Mouse (Mus musculus) neural tube, embryonic 13.5 days (tissue): ENCODE measurements at regions not wholly inside any gene's neighbourhood (a gene's known extent, or its start where the extent isn't known, plus 50 kb on each side); places are given as distances from the start of the nearest gene placed in this dataset.
"Not testable (repeated sequence)": the region's sequence is repeated elsewhere in the genome, so short reads cannot be mapped to it uniquely, and the experiment has no call there.

Experiments
- ATAC-seq: fragments of 200-750 bp; cut with Nextera tagmentation; 2 replicates; pipeline ENCODE4 v1.8.0; 2017; ENCODE audit warnings: low read depth, mild to moderate bottlenecking, moderate TSS enrichment, moderate library complexity
- H3K27ac ChIP-seq: fragments of 300-500 bp; sonication (generic); replicated peaks from 2 replicates; pipeline ENCODE4 v1.5.1; 2015; ENCODE audit warnings: moderate library complexity, mild to moderate bottlenecking, inconsistent platforms
- H3K27me3 ChIP-seq: fragments of 300-500 bp; sonication (generic); 2 replicates; pipeline ENCODE4 v1.6.1; 2015; ENCODE audit warnings: mild to moderate bottlenecking, inconsistent platforms
- H3K36me3 ChIP-seq: fragments of 300-500 bp; sonication (generic); 2 replicates; pipeline ENCODE4 v1.6.1; 2015; ENCODE audit warnings: mild to moderate bottlenecking, inconsistent platforms
- H3K4me1 ChIP-seq: fragments of 300-500 bp; sonication (generic); replicated peaks from 2 replicates; pipeline ENCODE4 v1.6.1; 2015; ENCODE audit warnings: inconsistent platforms
- H3K4me2 ChIP-seq: fragments of 300-500 bp; sonication (generic); 2 replicates; pipeline ENCODE4 v1.6.1; 2015; ENCODE audit warnings: inconsistent platforms, mild to moderate bottlenecking, moderate library complexity
- H3K4me3 ChIP-seq: fragments of 300-500 bp; sonication (generic); 2 replicates; pipeline ENCODE4 v1.5.1; 2015; ENCODE audit warnings: mild to moderate bottlenecking, inconsistent platforms
- H3K9ac ChIP-seq: fragments of 300-500 bp; sonication (generic); 2 replicates; pipeline ENCODE4 v1.6.1; 2015; ENCODE audit warnings: moderate library complexity, mild to moderate bottlenecking, inconsistent platforms
- H3K9me3 ChIP-seq: fragments of 300-500 bp; sonication (generic); 2 replicates; pipeline ENCODE4 v1.6.1; 2016; ENCODE audit warnings: inconsistent platforms
- WGBS: fragments of 180-500 bp; shearing (Covaris S2); methylation state at CpG from one replicate; pipeline ENCODE4 v1.1.7; 2015; 5-methylcytosine and 5-hydroxymethylcytosine counted together

DNA sequence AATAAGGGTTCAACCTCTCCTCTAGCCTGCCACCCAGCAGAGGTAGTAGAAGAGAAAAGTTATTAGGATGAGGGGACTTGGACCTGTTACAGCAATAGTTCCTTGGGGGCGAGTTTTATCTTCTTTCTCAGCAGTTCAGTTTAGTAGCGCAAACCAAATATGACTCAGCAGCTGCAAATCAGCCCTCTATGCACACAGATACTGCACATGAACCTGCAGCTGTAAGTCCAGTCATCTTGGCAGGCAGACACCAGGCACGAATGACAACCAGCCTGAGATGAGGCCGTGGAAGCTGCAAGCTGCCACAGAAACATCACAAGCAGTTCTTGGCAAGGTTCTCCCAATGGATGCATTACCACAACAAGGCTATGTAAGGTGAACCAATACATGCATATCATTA, 327.0 kb upstream of the Akr1e1 start:
- Histone ChIP-seq H3K4me2 (no peak overlapping the region), H3K27ac (no peak overlapping the region), H3K36me3 (no peaks in the 10 kb centered on the region), H3K27me3 (no peaks in the 10 kb centered on the region), H3K9ac (no peak overlapping the region), H3K4me1 (no peaks in the 10 kb centered on the region), H3K4me3 (no peak overlapping the region), H3K9me3 (no peaks in the 10 kb centered on the region)
- WGBS = 82% methylated on average over 4 of the region's 4 CpGs
- no peak for ATAC-seq

DNA sequence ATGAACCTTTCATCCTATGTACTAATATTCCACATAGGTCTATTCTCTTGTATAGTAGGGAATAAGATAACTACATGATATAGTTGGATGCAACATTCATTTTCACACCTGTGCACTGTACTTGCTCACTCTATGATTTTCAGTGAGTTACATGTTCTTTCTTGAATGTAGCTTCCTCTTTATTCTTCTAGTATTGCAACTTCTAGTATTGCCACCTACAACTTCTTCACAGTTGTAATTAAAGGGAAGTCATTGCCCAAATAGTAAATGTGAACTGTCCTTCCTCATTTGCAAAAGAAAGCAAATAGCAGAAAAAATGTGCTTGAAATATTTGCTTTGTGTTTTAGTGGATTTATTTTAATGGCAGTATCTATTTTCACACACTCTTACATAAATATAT, 330.9 kb upstream of the Akr1e1 start:
- no peaks in the 10 kb centered on the region for H3K9me3 ChIP-seq
- no peaks in the 10 kb centered on the region for H3K36me3 ChIP-seq
- no peak overlapping the region for H3K9ac ChIP-seq
- no peaks in the 10 kb centered on the region for H3K27me3 ChIP-seq
- no peak for ATAC-seq
- H3K4me1 ChIP-seq = 0 out of 2 replicates have a peak, but pooled peaks cover 7% of the 10 kb centered on the region
- H3K4me3 ChIP-seq = no peak overlapping the region
- H3K4me2 ChIP-seq = no peak overlapping the region
- H3K27ac ChIP-seq = no peak overlapping the region

- 18% methylated on average over 5 of the region's 14 CpGs for WGBS
- peak; percentile 54; the same call in 1 of the 2 replicates for ATAC-seq
- not testable (repeated sequence) for H3K4me3 ChIP-seq, H3K9me3 ChIP-seq, H3K36me3 ChIP-seq, H3K4me2 ChIP-seq, H3K9ac ChIP-seq, H3K27me3 ChIP-seq, H3K27ac ChIP-seq
- H3K4me1 ChIP-seq = 0 out of 2 replicates have a peak, but pooled peaks cover 12% of the 10 kb centered on the region
Measured at GRCm38 (mm10) chr13:4942490-4942889, 333.5 kb upstream of the Akr1e1 start.

DNA sequence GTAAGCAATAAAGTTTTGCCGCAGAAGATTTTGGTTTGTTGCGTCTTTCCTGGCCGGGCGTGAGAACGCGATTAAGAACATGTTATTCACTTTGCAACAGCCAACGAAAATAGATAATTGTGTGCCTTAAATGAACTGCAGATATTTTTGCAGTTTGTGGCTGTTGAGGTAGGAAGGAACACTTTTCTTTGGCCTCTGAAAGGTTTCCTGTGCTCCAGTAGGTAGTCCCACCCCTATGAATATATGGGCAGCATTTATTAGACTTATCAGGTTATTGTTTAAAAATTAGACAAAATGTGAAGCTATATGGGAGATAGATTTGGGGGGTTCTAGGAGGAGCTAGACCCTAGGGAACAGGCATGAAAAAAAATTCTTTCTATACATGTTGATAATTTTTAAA, 334.1 kb upstream of the Akr1e1 start:
- H3K9ac ChIP-seq = no peak overlapping the region
- no peak overlapping the region for H3K27ac ChIP-seq
- no peaks in the 10 kb centered on the region for H3K9me3 ChIP-seq
- peak overlapping the region; percentile 50 for H3K4me2 ChIP-seq
- peak overlapping the region; percentile 37 for H3K4me3 ChIP-seq
- no peaks in the 10 kb centered on the region for H3K27me3 ChIP-seq
- WGBS = 38% methylated on average over 7 of the region's 7 CpGs
- H3K36me3 ChIP-seq = no peaks in the 10 kb centered on the region
- ATAC-seq = 0 out of 2 replicates have a peak, but pooled peaks have one; percentile 24
- 0 out of 2 replicates have a peak, but pooled peaks cover 12% of the 10 kb centered on the region for H3K4me1 ChIP-seq

DNA sequence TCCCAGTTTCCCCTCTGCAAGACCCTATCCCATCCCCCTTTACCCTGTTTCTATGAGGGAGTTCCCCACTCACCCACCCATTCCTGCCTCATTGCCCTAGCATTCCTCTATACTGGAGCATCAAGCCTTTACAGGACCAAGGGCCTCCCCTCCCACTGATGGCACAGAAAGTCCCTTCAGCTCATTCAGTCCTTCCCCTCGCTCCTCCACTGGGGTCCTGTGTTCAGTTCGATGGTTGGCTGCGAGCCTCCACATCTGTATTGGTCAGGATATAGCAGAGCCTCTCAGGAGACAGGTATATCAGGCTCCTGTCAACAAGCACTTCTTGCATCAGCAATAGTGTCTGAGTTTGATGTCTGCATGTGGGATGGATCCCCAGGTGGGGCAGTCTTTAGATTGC, 346.4 kb upstream of the Akr1e1 start:
- Histone ChIP-seq H3K27ac (no peak overlapping the region), H3K4me3 (no peak overlapping the region), H3K27me3 (no peaks in the 10 kb centered on the region), H3K36me3 (no peaks in the 10 kb centered on the region), H3K9ac (no peak overlapping the region), H3K9me3 (no peaks in the 10 kb centered on the region), H3K4me1 (no peaks in the 10 kb centered on the region), H3K4me2 (no peak overlapping the region)
- 82% methylated on average over 3 of the region's 3 CpGs for WGBS
- no peak for ATAC-seq

DNA sequence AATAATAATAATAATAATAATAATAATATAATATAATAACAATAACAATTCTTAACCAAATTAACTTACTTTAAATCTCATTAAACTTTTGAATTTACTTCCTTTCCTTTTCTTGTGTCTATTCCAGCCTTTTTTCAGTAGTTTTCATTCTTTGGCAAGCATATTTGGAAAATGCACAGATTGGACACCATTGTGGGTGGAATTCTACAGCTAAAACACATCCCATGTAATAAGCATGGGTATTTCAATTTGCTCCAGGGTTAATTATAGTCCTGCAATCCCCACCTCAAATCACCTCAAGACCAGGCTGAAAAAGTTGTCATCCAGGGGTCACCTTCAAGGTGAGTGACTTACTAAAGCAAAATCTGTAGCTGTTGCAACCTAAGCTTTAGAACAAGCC, 355.9 kb upstream of the Akr1e1 start:
- Histone ChIP-seq H3K9ac (no peak overlapping the region), H3K36me3 (no peaks in the 10 kb centered on the region), H3K4me1 (no peaks in the 10 kb centered on the region), H3K4me3 (no peak overlapping the region), H3K27ac (no peak overlapping the region), H3K9me3 (no peaks in the 10 kb centered on the region), H3K27me3 (no peaks in the 10 kb centered on the region), H3K4me2 (no peak overlapping the region)
- no peak for ATAC-seq

GRCm38 (mm10) chr13:4970081-4970892, 361.3 kb upstream of the Akr1e1 start:
- Histone ChIP-seq H3K9me3 (no peaks in the 10 kb centered on the region), H3K27me3 (no peaks in the 10 kb centered on the region), H3K9ac (no peak overlapping the region), H3K4me2 (no peak overlapping the region), H3K27ac (no peak overlapping the region), H3K4me1 (no peaks in the 10 kb centered on the region), H3K4me3 (no peak overlapping the region), H3K36me3 (no peaks in the 10 kb centered on the region)
- ATAC-seq = no peak
- WGBS = 78% methylated on average over 2 of the region's 2 CpGs

- Histone ChIP-seq H3K9me3 (no peaks in the 10 kb centered on the region), H3K4me3 (no peak overlapping the region), H3K36me3 (no peaks in the 10 kb centered on the region), H3K4me2 (no peak overlapping the region), H3K27me3 (no peaks in the 10 kb centered on the region), H3K4me1 (no peaks in the 10 kb centered on the region), H3K9ac (no peak overlapping the region), H3K27ac (no peak overlapping the region)
- 86% methylated on average over 4 of the region's 4 CpGs for WGBS
- no peak for ATAC-seq
Measured at GRCm38 (mm10) chr13:4971472-4972067, 362.6 kb upstream of the Akr1e1 start.

DNA sequence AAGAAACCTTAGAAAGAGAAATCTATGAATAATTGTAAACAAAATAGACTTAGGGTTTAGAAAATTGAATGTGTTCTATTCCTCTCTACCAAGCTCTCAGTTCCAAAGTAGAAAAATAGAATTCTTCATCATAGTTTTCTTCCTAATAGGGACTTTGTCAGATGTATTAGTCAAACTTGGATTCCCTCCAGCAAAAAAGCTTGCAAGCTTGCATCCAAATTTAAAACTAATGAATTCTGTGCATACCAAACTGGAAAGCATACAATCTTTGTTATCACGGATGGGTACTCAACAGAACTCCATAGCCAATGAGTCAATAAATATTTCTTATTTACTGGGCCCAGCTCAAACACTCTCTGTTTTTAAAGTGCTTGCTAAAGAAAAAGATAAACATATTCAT, 383.9 kb upstream of the Akr1e1 start:
- no peak overlapping the region for H3K4me3 ChIP-seq
- no peak overlapping the region for H3K27ac ChIP-seq
- H3K9me3 ChIP-seq = no peaks in the 10 kb centered on the region
- 74% methylated on average over 1 of the region's 1 CpGs for WGBS
- no peaks in the 10 kb centered on the region for H3K27me3 ChIP-seq
- no peaks in the 10 kb centered on the region for H3K36me3 ChIP-seq
- no peaks in the 10 kb centered on the region for H3K4me1 ChIP-seq
- H3K4me2 ChIP-seq = no peak overlapping the region
- no peak overlapping the region for H3K9ac ChIP-seq
- ATAC-seq = no peak

DNA sequence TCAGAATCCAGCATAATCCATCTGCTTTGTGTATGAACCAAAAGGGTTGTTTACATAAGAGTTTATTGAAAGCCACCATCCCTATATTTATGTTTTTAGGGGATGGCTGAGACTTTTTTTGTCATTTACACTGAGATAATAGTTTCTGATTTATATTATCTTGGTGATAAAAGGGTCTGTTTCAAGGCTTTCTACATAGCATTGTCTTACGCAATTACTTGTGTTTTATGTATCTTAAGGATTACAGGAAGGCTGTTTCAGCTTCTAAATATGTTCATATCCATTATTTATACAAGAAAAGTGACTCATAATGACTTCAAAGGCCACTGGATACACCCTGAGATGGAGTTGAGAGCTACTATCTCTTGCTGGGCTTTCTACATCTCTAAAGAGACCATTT, 399.3 kb upstream of the Akr1e1 start:
- WGBS = 90% methylated on average over 1 of the region's 1 CpGs
- Histone ChIP-seq H3K9me3 (no peaks in the 10 kb centered on the region), H3K9ac (no peak overlapping the region), H3K4me3 (no peak overlapping the region), H3K4me1 (peaks cover 6% of the 10 kb centered on the region; the same call in 1 of the 2 replicates), H3K27ac (no peak overlapping the region), H3K27me3 (no peaks in the 10 kb centered on the region), H3K36me3 (no peaks in the 10 kb centered on the region), H3K4me2 (no peak overlapping the region)
- no peak for ATAC-seq

DNA sequence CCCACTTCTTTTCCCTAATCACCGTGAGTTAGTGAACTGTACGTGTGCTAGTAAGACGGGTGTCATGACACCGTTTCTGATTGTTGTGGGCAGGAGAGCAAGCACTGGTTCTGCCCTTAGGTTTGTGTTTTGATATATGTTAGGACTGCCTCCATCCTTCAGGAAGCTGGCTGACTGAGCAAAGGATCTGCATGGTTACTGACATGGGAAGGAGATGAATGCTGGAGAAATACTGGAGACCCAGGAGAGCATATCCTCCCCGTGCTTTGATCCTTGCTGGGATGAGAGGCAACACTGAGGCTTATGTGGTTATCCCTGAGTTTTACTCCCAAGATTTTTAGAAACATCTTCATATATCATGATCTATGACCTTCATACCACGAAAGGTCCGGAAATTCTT, 413.5 kb upstream of the Akr1e1 start:
- no peak overlapping the region for H3K4me2 ChIP-seq
- no peaks in the 10 kb centered on the region for H3K4me1 ChIP-seq
- H3K4me3 ChIP-seq = no peak overlapping the region
- no peaks in the 10 kb centered on the region for H3K9me3 ChIP-seq
- H3K27ac ChIP-seq = no peak overlapping the region
- 90% methylated on average over 7 of the region's 7 CpGs for WGBS
- H3K36me3 ChIP-seq = no peaks in the 10 kb centered on the region
- ATAC-seq = no peak
- no peaks in the 10 kb centered on the region for H3K27me3 ChIP-seq
- no peak overlapping the region for H3K9ac ChIP-seq

DNA sequence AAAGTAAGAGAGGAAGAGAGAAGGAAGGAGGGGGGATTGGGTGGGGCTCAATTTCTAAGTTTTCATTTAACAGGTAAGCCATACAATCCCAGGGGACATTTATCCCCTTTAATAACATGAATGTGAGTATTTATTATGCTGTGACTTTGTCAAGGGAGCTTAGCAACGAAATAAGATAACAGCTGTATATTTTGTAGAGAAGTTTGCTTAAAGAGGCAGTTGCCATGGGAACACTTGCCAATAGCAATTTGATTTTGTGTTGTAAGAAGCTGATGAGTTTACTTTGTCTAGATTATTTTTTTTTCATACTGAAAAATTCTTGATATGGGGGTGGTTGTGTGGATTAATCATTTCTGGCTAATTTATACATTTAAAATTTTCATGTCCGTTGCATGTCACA, 450.9 kb upstream of the Akr1e1 start:
- Histone ChIP-seq H3K36me3 (no peaks in the 10 kb centered on the region), H3K9me3 (no peaks in the 10 kb centered on the region), H3K4me1 (no peaks in the 10 kb centered on the region), H3K4me3 (no peak overlapping the region), H3K9ac (no peak overlapping the region), H3K27ac (no peak overlapping the region), H3K4me2 (no peak overlapping the region), H3K27me3 (no peaks in the 10 kb centered on the region)
- WGBS = 86% methylated on average over 2 of the region's 2 CpGs
- no peak for ATAC-seq

DNA sequence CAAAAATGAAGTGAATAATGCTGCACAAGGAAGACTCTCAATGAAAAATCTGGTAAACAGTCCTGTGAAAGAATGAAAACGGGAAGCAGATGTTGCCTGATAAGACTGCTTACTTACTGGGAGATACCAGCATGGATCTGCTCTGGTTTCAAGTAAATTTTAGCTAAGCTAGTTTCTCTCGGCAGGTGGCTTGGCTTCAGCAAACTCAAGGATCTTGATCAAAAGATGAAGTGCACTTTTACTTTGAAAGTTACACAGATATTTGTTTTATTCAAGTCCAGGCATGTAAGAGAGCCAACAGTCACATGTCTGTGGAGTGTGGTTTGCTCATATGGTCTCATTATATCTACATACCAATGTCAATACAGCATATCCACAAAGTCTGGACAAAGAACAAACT, 451.5 kb upstream of the Akr1e1 start:
- H3K36me3 ChIP-seq = no peaks in the 10 kb centered on the region
- no peak overlapping the region for H3K9ac ChIP-seq
- no peaks in the 10 kb centered on the region for H3K9me3 ChIP-seq
- no peak overlapping the region for H3K4me3 ChIP-seq
- H3K4me1 ChIP-seq = no peaks in the 10 kb centered on the region
- H3K27me3 ChIP-seq = no peaks in the 10 kb centered on the region
- WGBS = 75% methylated on average over 2 of the region's 2 CpGs
- H3K27ac ChIP-seq = no peak overlapping the region
- no peak overlapping the region for H3K4me2 ChIP-seq
- ATAC-seq = no peak
